Mouse (Mus musculus) heart, postnatal 10 days (tissue): ENCODE data around the gene Fndc3b. TPM values are rescaled to one million over a fixed set of nuclear protein-coding genes. Genes with fewer than 3 reads are reported as not detected.
A peak's percentile ranks its signal among the peaks of the same experiment; 100 is the strongest.

Source experiments
- DNase-seq, 2 experiments: peaks; one replicate each; pipeline ENCODE4 v3.0.0; 2021
- intact Hi-C: fragments of 180-260 bp; cut with DNase I; formaldehyde crosslinking; loops from one replicate; pipeline ENCODE4 v1.15.1; 2025
- microRNA-seq, 2 experiments: library from miRNA; unstranded; fragments of <30 nt; microRNA quantifications; one replicate each; pipeline ENCODE4 v1.2.0; 2022
- total RNA-seq, 2 experiments: library from RNA; stranded (reverse); gene quantifications; 2 replicates each; pipeline ENCODE4 v1.2.3; 2021

The Fndc3b gene
- total RNA-seq, 2 experiments from 2014 or later: 77.3 to 95.8 TPM

DNA sequence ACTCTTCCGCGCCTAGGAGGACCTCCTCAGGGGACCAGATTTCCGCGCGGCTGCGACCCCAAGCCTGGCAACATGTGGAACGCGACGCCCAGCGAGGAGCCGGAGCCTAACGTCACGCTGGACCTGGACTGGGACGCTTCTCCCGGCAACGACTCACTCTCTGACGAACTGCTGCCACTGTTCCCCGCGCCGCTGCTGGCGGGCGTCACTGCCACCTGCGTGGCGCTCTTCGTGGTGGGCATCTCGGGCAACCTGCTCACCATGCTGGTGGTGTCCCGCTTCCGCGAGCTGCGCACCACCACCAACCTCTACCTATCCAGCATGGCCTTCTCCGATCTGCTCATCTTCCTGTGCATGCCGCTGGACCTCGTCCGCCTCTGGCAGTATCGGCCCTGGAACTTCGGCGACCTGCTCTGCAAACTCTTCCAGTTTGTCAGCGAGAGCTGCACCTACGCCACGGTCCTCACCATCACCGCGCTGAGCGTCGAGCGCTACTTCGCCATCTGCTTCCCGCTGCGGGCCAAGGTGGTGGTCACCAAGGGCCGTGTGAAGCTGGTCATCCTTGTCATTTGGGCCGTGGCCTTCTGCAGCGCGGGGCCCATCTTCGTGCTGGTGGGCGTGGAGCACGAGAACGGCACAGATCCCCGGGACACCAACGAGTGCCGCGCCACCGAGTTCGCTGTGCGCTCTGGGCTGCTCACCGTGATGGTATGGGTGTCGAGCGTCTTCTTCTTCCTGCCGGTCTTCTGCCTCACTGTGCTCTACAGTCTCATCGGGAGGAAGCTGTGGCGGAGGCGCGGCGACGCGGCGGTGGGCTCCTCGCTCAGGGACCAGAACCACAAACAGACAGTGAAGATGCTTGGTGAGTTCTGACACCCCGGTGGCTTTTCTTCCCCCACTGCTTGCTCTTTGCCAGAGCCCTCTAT lies 339.1 kb downstream of the Fndc3b start:
- DNase-seq: no peak
- intact Hi-C loops: no loop called here

DNA sequence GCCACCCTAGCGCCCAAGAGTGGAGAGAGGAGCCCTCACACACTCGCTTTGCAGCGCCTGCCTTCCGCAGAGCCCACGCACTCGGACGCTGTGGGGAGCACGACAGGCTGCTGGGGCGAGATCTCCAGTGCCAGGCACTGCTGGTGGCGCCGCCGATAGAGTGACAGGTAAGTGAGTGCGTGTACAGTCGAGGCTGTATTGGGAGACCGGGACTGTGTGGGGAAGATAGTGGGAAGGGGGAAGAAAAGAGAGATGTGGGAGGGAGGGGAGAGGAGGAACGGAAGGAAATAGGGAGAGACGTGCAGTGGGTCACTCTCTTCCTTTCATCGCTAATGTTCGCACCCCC lies 339.9 kb downstream of the Fndc3b start, which contains the start of gene Ghsr:
Ghsr (plus strand) TSS at position 76 of the 346 bp plus-strand sequence.
- intact Hi-C loops: no loop called here

GRCm38 (mm10) chr3:27370582-27371275 lies 340.4 kb downstream of the Fndc3b start:
- no peak for DNase-seq
- intact Hi-C loops: no loop called here

More for the DNA sequence above, 339.9 kb downstream of the Fndc3b start, which contains the start of gene Ghsr:
- DNase-seq: no peak

DNA sequence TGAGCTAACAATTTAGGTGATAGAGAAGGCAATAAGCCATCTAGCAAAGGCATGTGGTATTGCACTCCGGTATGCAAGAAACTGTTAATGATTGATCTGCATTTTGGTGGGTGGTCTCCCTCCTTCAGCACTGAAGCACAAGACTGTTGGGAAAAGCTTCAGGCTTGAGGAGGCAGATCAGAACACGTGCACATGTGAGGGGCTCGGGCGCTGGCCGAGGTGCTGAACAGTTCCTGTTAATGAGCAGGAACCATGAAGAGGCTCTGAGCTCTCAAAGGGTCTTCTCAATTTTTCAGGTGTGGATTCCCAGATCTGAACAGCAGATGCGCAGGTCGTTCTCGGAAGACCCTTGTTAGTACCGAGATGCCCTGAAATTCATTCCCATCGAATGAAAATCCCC lies 341.0 kb downstream of the Fndc3b start:
- peak; percentile 53 to 60 for DNase-seq
- intact Hi-C loops: no loop called here

Small RNA genes lying within 50 kb of the gene (microRNA-seq; reads per million reads assigned to microRNA genes)
- gene Mir3092: 0 reads per million in 2 experiments

Other genes with a start within 250 kb of the Fndc3b start
- not detected for gene Tmem212, start 185.1 kb upstream of the Fndc3b start, total RNA-seq
- gene Pld1, start 227.4 kb upstream of the Fndc3b start, total RNA-seq: 10 to 100 TPM; 11.2 to 19.0 TPM